Mouse (Mus musculus) liver, postnatal 0 days (tissue): ENCODE results near the gene Apoc1. TPM values are rescaled to one million over a fixed set of nuclear protein-coding genes. Genes with fewer than 3 reads are reported as not detected.
A peak's percentile ranks its signal among the peaks of the same experiment; 100 is the strongest.
"Not testable (repeated sequence)": the region's sequence is repeated elsewhere in the genome, so short reads cannot be mapped to it uniquely, and the experiment has no call there.

ENCODE experiments used
- ATAC-seq: fragments of 200-750 bp; cut with Nextera tagmentation; 2 replicates; pipeline ENCODE4 v1.8.0; 2017; ENCODE audit warnings: mild to moderate bottlenecking, moderate library complexity
- DNase-seq: peaks from one replicate; pipeline ENCODE4 v3.0.0-alpha.2; 2016
- H3K27ac ChIP-seq: fragments of 300-500 bp; sonication (generic); 2 replicates; pipeline ENCODE4 v1.5.1; 2014; ENCODE audit warnings: antibody characterized with exemption, moderate library complexity, mild to moderate bottlenecking, low read depth
- H3K27me3 ChIP-seq: fragments of 300-500 bp; sonication (generic); 2 replicates; pipeline ENCODE4 v1.6.1; 2014; ENCODE audit warnings: low read length, control low read depth, mixed read lengths; ENCODE audit not compliant: insufficient read depth
- H3K36me3 ChIP-seq: fragments of 300-500 bp; sonication (generic); replicated peaks from 2 replicates; pipeline ENCODE4 v1.6.1; 2014; ENCODE audit warnings: mild to moderate bottlenecking, control low read depth, low read length, moderate library complexity, mixed read lengths; ENCODE audit not compliant: insufficient read depth
- H3K4me1 ChIP-seq: fragments of 300-500 bp; sonication (generic); 2 replicates; pipeline ENCODE4 v1.6.1; 2014; ENCODE audit warnings: antibody characterized with exemption, mild to moderate bottlenecking, control low read depth; ENCODE audit not compliant: insufficient read depth
- H3K4me2 ChIP-seq: fragments of 300-500 bp; sonication (generic); 2 replicates; pipeline ENCODE4 v1.6.1; 2014; ENCODE audit warnings: low read depth, mild to moderate bottlenecking, low read length, moderate library complexity, mixed read lengths
- H3K4me3 ChIP-seq: fragments of 300-500 bp; sonication (generic); 2 replicates; pipeline ENCODE4 v1.5.1; 2014; ENCODE audit warnings: low read depth, low read length
- H3K9ac ChIP-seq: fragments of 300-500 bp; sonication (generic); replicated peaks from 2 replicates; pipeline ENCODE4 v1.6.1; 2014; ENCODE audit warnings: mild to moderate bottlenecking, moderate library complexity
- H3K9me3 ChIP-seq: fragments of 300-500 bp; sonication (generic); 2 replicates; pipeline ENCODE4 v1.6.1; 2016; ENCODE audit warnings: mild to moderate bottlenecking, control low read depth, low read length, mixed read lengths
- CTCF ChIP-seq: sonication (generic); IDR thresholded peaks from 2 replicates; pipeline ENCODE4 v1.5.1; 2016; ENCODE audit warnings: antibody characterized with exemption, low read depth
- EP300 ChIP-seq: IDR thresholded peaks from 2 replicates; pipeline ENCODE4 v1.6.1; 2016; ENCODE audit warnings: antibody characterized with exemption, low read depth, mild to moderate bottlenecking
- WGBS: fragments of 180-500 bp; shearing (Covaris S2); extraction: QIAGEN DNeasy Blood & Tissue Kit; methylation state at CpG from one replicate; pipeline ENCODE4 v1.1.7; 2014; ENCODE audit not compliant: insufficient replicate concordance; 5-methylcytosine and 5-hydroxymethylcytosine counted together
- polyA plus RNA-seq: library from polyadenylated mRNA; unstranded; fragments of >200 nt; fragmentation: Nextera tagmentation; extraction: Ambion mirVana; gene quantifications from 2 replicates; pipeline ENCODE4 v1.2.1, GENCODE M21; 2015

The Apoc1 gene
- polyA plus RNA-seq, 1 experiment from 2014 or later = 5,234 TPM

DNA sequence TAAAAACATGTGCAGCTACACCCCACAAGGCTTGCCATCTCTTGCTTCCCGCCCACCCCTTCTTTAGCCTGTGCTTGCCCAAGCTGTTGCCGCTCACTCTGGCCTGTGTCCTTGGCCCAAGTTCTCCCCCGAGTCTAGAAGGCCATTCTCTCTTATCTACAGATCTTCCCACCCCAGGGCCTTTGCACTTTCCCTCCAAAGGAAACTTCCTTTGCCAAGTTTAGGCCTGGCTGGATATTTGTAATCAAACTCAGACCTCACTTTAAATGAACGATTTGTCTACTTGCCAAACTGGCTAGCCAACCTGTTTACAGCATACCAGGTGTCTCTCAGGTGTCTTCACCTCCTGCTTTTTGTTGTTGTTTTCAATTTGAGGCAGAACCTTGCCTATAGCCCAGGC is 1.6 kb downstream of the Apoc1 start:
- TF ChIP-seq EP300 (no peak), CTCF (no peak)
- no peaks in the 10 kb centered on the region for H3K27me3 ChIP-seq
- H3K4me1 ChIP-seq = peaks cover 42% of the 10 kb centered on the region
- ATAC-seq (no peak), DNase-seq (no peak)
- no peak overlapping the region for H3K4me3 ChIP-seq
- no peaks in the 10 kb centered on the region; the same call in 1 of the 2 replicates for H3K36me3 ChIP-seq
- H3K9ac ChIP-seq = peak overlapping the region; percentile 59
- no peaks in the 10 kb centered on the region for H3K9me3 ChIP-seq
- peak overlapping the region; percentile 66 for H3K4me2 ChIP-seq
- peak overlapping the region; percentile 98 for H3K27ac ChIP-seq
- WGBS = 69% methylated on average over 4 of the region's 4 CpGs

DNA sequence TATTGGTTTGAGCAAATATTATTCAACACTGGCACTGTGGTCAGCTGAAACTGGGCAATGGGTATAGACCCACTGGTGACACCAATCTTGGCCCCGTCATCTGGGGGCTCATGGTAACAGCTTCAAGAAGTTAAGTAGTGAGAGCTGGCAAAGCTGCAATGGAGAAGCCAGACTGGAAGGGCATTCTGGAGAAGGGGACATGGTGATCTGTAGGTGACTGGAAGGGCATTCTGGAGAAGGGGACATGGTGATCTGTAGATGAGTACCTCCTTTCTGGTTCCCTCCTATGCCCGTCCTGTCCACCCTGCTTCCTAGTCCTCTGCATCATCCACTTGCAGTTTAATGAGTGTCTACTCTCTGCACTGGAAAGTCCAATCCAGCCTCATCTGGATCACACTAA is 3.8 kb downstream of the Apoc1 start:
- peaks cover 34% of the 10 kb centered on the region for H3K4me1 ChIP-seq
- no peak overlapping the region for H3K4me2 ChIP-seq
- TF ChIP-seq CTCF (no peak), EP300 (no peak)
- DNase-seq (no peak), ATAC-seq (no peak)
- H3K9me3 ChIP-seq = no peaks in the 10 kb centered on the region
- WGBS = 85% methylated on average over 2 of the region's 2 CpGs
- H3K27me3 ChIP-seq = no peaks in the 10 kb centered on the region
- H3K36me3 ChIP-seq = no peaks in the 10 kb centered on the region; the same call in 1 of the 2 replicates
- no peak overlapping the region for H3K4me3 ChIP-seq
- peak overlapping the region; percentile 66 for H3K27ac ChIP-seq
- H3K9ac ChIP-seq = no peak overlapping the region

DNA sequence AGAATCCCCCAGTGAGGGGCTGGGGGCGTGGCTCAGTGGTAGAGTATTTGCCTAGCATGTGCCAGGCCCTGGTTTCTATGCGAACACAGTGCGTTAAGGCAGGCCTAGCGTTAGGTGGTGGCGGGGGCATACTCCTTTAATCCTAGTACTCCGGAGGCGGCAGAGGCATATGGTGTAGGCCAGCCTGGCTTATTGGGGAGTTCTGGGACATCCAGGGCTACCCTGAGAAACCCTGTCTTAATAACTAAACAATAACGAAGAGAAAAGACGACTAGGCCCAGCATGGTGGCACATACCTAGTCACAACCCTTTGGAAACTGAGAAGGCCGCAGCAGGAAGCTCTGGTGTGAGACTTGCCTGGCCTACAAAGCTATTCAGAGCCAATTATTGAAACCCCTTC is 4.4 kb downstream of the Apoc1 start:
- ATAC-seq = no peak
- H3K36me3 ChIP-seq = no peaks in the 10 kb centered on the region; the same call in 1 of the 2 replicates
- peaks cover 32% of the 10 kb centered on the region for H3K4me1 ChIP-seq
- no peak for DNase-seq
- TF ChIP-seq CTCF = no peak
- TF ChIP-seq EP300 = no peak
- 93% methylated on average over 10 of the region's 10 CpGs for WGBS
- no peak overlapping the region for H3K4me3 ChIP-seq
- no peaks in the 10 kb centered on the region for H3K9me3 ChIP-seq
- H3K27ac ChIP-seq = peak overlapping the region; percentile 98
- H3K9ac ChIP-seq = no peak overlapping the region
- no peaks in the 10 kb centered on the region for H3K27me3 ChIP-seq
- no peak overlapping the region for H3K4me2 ChIP-seq

DNA sequence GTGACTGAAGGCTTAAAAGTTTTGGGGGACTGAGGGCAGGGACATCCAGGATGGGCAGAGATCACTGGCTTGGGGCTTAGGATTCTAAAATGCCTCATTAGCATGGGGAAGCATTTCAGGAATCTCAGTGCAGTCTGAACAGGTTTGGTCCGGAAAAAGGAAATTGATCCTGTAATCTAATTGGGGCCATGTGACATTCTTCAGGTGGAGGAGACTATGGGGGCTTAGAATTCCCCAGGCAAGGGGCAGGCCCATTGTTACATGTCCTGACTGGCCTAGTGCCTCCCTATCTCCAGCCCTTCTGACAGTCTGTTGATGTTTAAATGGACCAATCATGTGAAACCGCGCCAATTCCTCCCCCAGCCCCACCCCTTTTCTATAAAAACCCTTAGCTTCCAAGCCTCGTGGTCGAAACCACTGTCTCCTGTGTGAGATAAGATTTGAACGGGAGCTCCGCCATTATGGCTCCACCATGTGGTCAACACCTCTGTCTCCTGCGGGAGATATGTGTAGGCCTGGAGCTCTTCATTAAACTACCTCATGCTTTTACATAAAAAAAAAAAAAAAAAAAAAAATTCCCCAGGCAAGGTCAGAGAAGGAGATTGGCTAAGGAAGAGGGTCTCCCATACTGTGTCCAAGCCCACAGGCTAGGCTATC is 5.4 kb downstream of the Apoc1 start:
- not testable (repeated sequence) for H3K36me3 ChIP-seq, H3K4me2 ChIP-seq, H3K4me3 ChIP-seq, H3K27me3 ChIP-seq, H3K9me3 ChIP-seq, DNase-seq
- peak; percentile 72 for ATAC-seq
- H3K4me1 ChIP-seq = peaks cover 35% of the 10 kb centered on the region
- H3K27ac ChIP-seq = peak overlapping the region; percentile 98
- H3K9ac ChIP-seq = 0 out of 2 replicates have a peak overlapping the region, but pooled peaks have one; percentile 11
- peak; percentile 21; the same call in 1 of the 2 replicates for TF ChIP-seq CTCF
- 29% methylated on average over 8 of the region's 8 CpGs for WGBS

DNA sequence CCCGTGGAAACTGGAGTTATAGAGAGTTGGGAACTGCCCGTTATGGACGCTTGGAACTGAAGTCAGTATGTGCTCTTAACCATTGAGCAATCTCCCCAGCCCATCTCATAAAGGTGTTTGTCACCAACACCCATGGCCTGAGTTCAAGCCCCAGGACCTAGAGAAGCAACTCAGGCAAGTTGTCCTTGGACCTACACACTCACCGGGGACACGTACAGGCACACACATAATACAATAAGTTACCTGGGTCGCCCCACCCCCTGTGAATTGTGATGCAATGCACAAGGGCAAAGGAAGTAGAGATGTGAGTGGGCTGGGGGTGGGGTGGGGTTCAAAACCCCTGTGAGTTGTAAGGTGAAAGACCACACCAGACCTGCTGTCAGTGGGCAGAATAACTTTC is 5.9 kb downstream of the Apoc1 start:
- ATAC-seq = peak; percentile 73
- H3K9ac ChIP-seq = 0 out of 2 replicates have a peak overlapping the region, but pooled peaks have one; percentile 11
- 59% methylated on average over 6 of the region's 6 CpGs for WGBS

DNA sequence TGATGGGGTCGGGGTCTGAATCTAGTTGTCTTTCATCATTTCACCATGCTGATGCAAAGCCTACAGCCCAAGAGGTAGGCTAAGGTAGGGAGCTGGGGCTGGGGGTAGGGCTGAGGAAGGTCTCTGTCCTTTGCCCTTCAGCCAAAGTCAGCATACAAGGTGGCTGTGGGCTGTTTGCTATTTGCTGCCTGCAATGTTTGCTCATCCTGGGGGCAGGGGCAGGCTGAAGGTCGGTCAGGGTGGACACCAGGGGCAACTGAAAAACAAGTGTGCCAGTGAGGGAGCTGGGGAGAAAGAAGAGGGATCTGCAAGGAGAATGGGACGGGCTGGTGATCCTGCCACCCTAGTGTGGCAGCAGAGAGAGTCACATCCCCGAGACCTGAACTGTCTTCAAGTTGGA is 7.1 kb downstream of the Apoc1 start:
- Histone ChIP-seq H3K4me3 (no peak overlapping the region), H3K9ac (peak overlapping the region; percentile 48; the same call in 1 of the 2 replicates), H3K27me3 (no peaks in the 10 kb centered on the region), H3K27ac (peak overlapping the region; percentile 98), H3K36me3 (no peaks in the 10 kb centered on the region; the same call in 1 of the 2 replicates), H3K9me3 (no peaks in the 10 kb centered on the region), H3K4me1 (peaks cover 37% of the 10 kb centered on the region), H3K4me2 (0 out of 2 replicates have a peak overlapping the region, but pooled peaks have one; percentile 22)
- ATAC-seq = peak; percentile 68
- TF ChIP-seq EP300 = peak; percentile 91
- no peak for TF ChIP-seq CTCF
- 56% methylated on average over 4 of the region's 4 CpGs for WGBS
- peak; percentile 75 for DNase-seq

More for the DNA sequence above, 5.9 kb downstream of the Apoc1 start:
- no peaks in the 10 kb centered on the region for H3K9me3 ChIP-seq
- H3K4me1 ChIP-seq = peaks cover 37% of the 10 kb centered on the region
- H3K36me3 ChIP-seq = no peaks in the 10 kb centered on the region; the same call in 1 of the 2 replicates
- no peak overlapping the region for H3K4me2 ChIP-seq
- peak overlapping the region; percentile 98 for H3K27ac ChIP-seq
- TF ChIP-seq CTCF (no peak), EP300 (peak; percentile 87; the same call in 1 of the 2 replicates)
- H3K27me3 ChIP-seq = no peaks in the 10 kb centered on the region
- H3K4me3 ChIP-seq = no peak overlapping the region
- peak; percentile 75 for DNase-seq
